Mouse (Mus musculus) forebrain, embryonic 11.5 days (tissue): ENCODE data around the gene Gm3248. TPM values are rescaled to one million over a fixed set of nuclear protein-coding genes. Genes with fewer than 3 reads are reported as not detected.

Experiments used
- polyA plus RNA-seq: library from polyadenylated mRNA; unstranded; fragments of >200 nt; fragmentation: Nextera tagmentation; extraction: Ambion mirVana; gene quantifications from 2 replicates; pipeline ENCODE4 v1.2.1, GENCODE M21; 2014

Gm3248 gene
- polyA plus RNA-seq, 1 experiment from 2014 or later: 0.29 TPM

Other genes starting within 250 kb of the Gm3248 start
- 0.17 TPM in 1 of 2 replicates, not detected in the other for gene Gm3373, start 220.2 kb downstream of the Gm3248 start, polyA plus RNA-seq
- 1.6 TPM in 2 replicates for gene Gm3383, start 153.8 kb downstream of the Gm3248 start, polyA plus RNA-seq
- gene Gm3424, start 131.4 kb downstream of the Gm3248 start, polyA plus RNA-seq: not detected in 2 replicates
- 0.47 TPM in 1 of 2 replicates, not detected in the other for gene Gm8237, start 81.4 kb downstream of the Gm3248 start, polyA plus RNA-seq
- not detected in 2 replicates for gene Gm3453, start 17.4 kb upstream of the Gm3248 start, polyA plus RNA-seq
- gene Gm6337, start 96.5 kb upstream of the Gm3248 start, polyA plus RNA-seq: not detected in 2 replicates
- gene Gm8206, start 132.2 kb upstream of the Gm3248 start, polyA plus RNA-seq: 0.64 and 1.2 TPM in 2 replicates
- gene Gm3468, start 146.9 kb upstream of the Gm3248 start, polyA plus RNA-seq: 2.2 and 2.5 TPM in 2 replicates
- not detected in 2 replicates for gene Gm3476, start 164.1 kb upstream of the Gm3248 start, polyA plus RNA-seq